Comparison of ENCODE assay signal across 13 mouse cellular contexts in the genomic region with DNA sequence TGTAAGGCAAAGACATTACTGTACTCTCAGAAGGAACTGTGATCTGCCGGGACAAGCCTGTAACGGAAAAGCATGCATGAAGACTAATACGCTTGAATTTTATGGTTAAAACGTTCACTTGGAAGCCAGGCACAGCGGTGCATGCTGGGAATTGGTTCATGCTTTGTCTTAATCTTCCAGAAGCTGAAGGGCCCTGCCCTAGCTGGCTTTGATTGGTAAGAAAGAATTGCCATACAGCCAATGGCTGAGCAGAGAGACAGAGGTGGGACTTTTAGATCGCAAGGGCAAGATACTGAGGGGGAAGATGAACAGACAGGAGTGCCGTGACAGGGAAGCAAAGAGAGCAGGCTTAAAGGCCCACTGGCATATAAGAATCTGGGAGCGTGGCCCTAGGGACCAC. TPM values are rescaled to one million over a fixed set of nuclear protein-coding genes. Genes with fewer than 3 reads are reported as not detected.
DNase-seq lines count a peak whose midpoint lies in the region; ATAC-seq and TF ChIP-seq lines count a peak whose summit lies in the region.
"Had no signal": no experiment of that assay in that cellular context is flagged by ENCODE, and none has a peak within 500 bp of the region (broad histone marks: within the 10 kb centered on the region; RNA-seq: fewer than 3 reads in every experiment).

No protein-coding gene starts in this region.

- ATAC-seq in hindbrain, embryonic 13.5 days (ENCODE audit: low FRiP score), result no peak; the same call in 1 of the 2 replicates
- no peak for ATAC-seq in hindbrain, embryonic 11.5 days (ENCODE audit: low FRiP score)
- no peak; the same call in 1 of the 2 replicates for ATAC-seq in neural tube, embryonic 13.5 days (ENCODE audit: low read depth)
- no peak for ATAC-seq in midbrain, postnatal 0 days (ENCODE audit: low FRiP score)
- ATAC-seq in monocyte, adult 5-6 weeks (replicated peaks; ENCODE audit: insufficient number of reproducible peaks, low FRiP score, low TSS enrichment, poor library complexity, severe bottlenecking), result no peak
- ATAC-seq: intestine, embryonic 15.5 days had no signal

- H3K27me3 ChIP-seq in hindbrain, embryonic 13.5 days, result no peaks in the 10 kb centered on the region
- no peaks in the 10 kb centered on the region for H3K27me3 ChIP-seq in hindbrain, embryonic 11.5 days (ENCODE audit: control insufficient read depth, insufficient read depth, low read length)
- no peaks in the 10 kb centered on the region for H3K27me3 ChIP-seq in neural tube, embryonic 13.5 days
- H3K27me3 ChIP-seq in midbrain, postnatal 0 days (ENCODE audit: insufficient read depth, low read length), result no peaks in the 10 kb centered on the region
- H3K27me3 ChIP-seq: heart, embryonic 12.5 days; intestine, embryonic 15.5 days had no signal

- no peak overlapping the region for H3K27ac ChIP-seq in hindbrain, embryonic 13.5 days
- no peak overlapping the region for H3K27ac ChIP-seq in hindbrain, embryonic 11.5 days (ENCODE audit: low read depth, low read length)
- H3K27ac ChIP-seq in neural tube, embryonic 13.5 days (replicated peaks), result no peak overlapping the region
- no peak overlapping the region for H3K27ac ChIP-seq in midbrain, postnatal 0 days (ENCODE audit: low read depth, low read length)
- H3K27ac ChIP-seq: intestine, embryonic 15.5 days had no signal

- TF ChIP-seq CTCF in midbrain, postnatal 0 days (IDR thresholded peaks at IDR 0.05), result no peak

- WGBS in hindbrain, embryonic 13.5 days, result 64% methylated on average over 8 of the region's 8 CpGs
- WGBS in hindbrain, embryonic 11.5 days, result 65% methylated on average over 8 of the region's 8 CpGs
- 55% methylated on average over 8 of the region's 8 CpGs for WGBS in neural tube, embryonic 13.5 days
- WGBS in midbrain, postnatal 0 days, result 51% methylated on average over 8 of the region's 8 CpGs

- H3K4me2 ChIP-seq in hindbrain, embryonic 13.5 days, result peak overlapping the region; percentile 17; the same call in 1 of the 2 replicates
- H3K4me2 ChIP-seq in hindbrain, embryonic 11.5 days (replicated peaks; ENCODE audit: low read depth, low read length), result no peak overlapping the region
- peak overlapping the region; percentile 34 for H3K4me2 ChIP-seq in neural tube, embryonic 13.5 days
- no peak overlapping the region for H3K4me2 ChIP-seq in midbrain, postnatal 0 days (ENCODE audit: low read depth, low read length, poor library complexity, severe bottlenecking)
- H3K4me2 ChIP-seq: heart, embryonic 12.5 days; intestine, embryonic 15.5 days had no signal

- H3K9me3 ChIP-seq in hindbrain, embryonic 13.5 days, result no peaks in the 10 kb centered on the region
- H3K9me3 ChIP-seq in hindbrain, embryonic 11.5 days (ENCODE audit: control insufficient read depth, low read length), result no peaks in the 10 kb centered on the region
- no peaks in the 10 kb centered on the region for H3K9me3 ChIP-seq in neural tube, embryonic 13.5 days
- H3K9me3 ChIP-seq in midbrain, postnatal 0 days (ENCODE audit: low read length), result no peaks in the 10 kb centered on the region
- H3K9me3 ChIP-seq: heart, embryonic 12.5 days; intestine, embryonic 15.5 days had no signal

- no peak overlapping the region for H3K4me3 ChIP-seq in hindbrain, embryonic 13.5 days
- H3K4me3 ChIP-seq in hindbrain, embryonic 11.5 days (ENCODE audit: low read depth, low read length), result no peak overlapping the region
- no peak overlapping the region for H3K4me3 ChIP-seq in neural tube, embryonic 13.5 days
- no peak overlapping the region for H3K4me3 ChIP-seq in midbrain, postnatal 0 days (ENCODE audit: low read depth, low read length)
- H3K4me3 ChIP-seq: heart, embryonic 12.5 days; intestine, embryonic 15.5 days had no signal

- peaks cover 5% of the 10 kb centered on the region; the same call in 1 of the 2 replicates for H3K4me1 ChIP-seq in hindbrain, embryonic 13.5 days (replicated peaks)
- H3K4me1 ChIP-seq in hindbrain, embryonic 11.5 days (replicated peaks; ENCODE audit: control insufficient read depth, insufficient read depth, low read length), result no peaks in the 10 kb centered on the region
- H3K4me1 ChIP-seq in neural tube, embryonic 13.5 days (replicated peaks), result no peaks in the 10 kb centered on the region
- H3K4me1 ChIP-seq in midbrain, postnatal 0 days (ENCODE audit: insufficient read depth, low read length), result no peaks in the 10 kb centered on the region
- H3K4me1 ChIP-seq: heart, embryonic 12.5 days had no signal

- DNase-seq in adrenal gland, adult 2 months, result peak; percentile 7
- no peak for DNase-seq in adrenal gland, postnatal 4 days (ENCODE audit: low spot score in 2 of 2)
- no peak for DNase-seq in hindbrain, embryonic 11.5 days (ENCODE audit: low spot score)
- DNase-seq in neural tube, embryonic 10.5 days (ENCODE audit: extremely low spot score, low spot score), result no peak
- peak; percentile 69 for DNase-seq in midbrain, postnatal 0 days (ENCODE audit: low spot score)
- DNase-seq: cerebellum, adult 11 months; liver had no signal

- no peak overlapping the region for H3K9ac ChIP-seq in hindbrain, embryonic 13.5 days
- H3K9ac ChIP-seq in hindbrain, embryonic 11.5 days (ENCODE audit: low read depth, low read length), result no peak overlapping the region
- no peak overlapping the region for H3K9ac ChIP-seq in neural tube, embryonic 13.5 days
- no peak overlapping the region for H3K9ac ChIP-seq in midbrain, postnatal 0 days (replicated peaks; ENCODE audit: low read length, poor library complexity, severe bottlenecking)
- H3K9ac ChIP-seq: heart, embryonic 12.5 days; intestine, embryonic 15.5 days had no signal

- no peaks in the 10 kb centered on the region for H3K36me3 ChIP-seq in hindbrain, embryonic 13.5 days
- H3K36me3 ChIP-seq in hindbrain, embryonic 11.5 days (ENCODE audit: control insufficient read depth, insufficient read depth, low read length), result no peaks in the 10 kb centered on the region
- H3K36me3 ChIP-seq in neural tube, embryonic 13.5 days, result no peaks in the 10 kb centered on the region
- H3K36me3 ChIP-seq in midbrain, postnatal 0 days (ENCODE audit: insufficient read depth, low read length), result no peaks in the 10 kb centered on the region
- H3K36me3 ChIP-seq: heart, embryonic 12.5 days; intestine, embryonic 15.5 days had no signal

RNA-seq across cellular contexts. Expression of a gene that starts 6.8 kb away (rescaled TPM):
- under 1 TPM; 0.03 to 0.14 TPM for total RNA-seq in adrenal gland, adult 2 months (2021)
- not detected in 2 replicates for polyA plus RNA-seq in adrenal gland, adult 2 months (2012; rRNA removed)
- total RNA-seq in adrenal gland, postnatal 4 days (2021), result not detected
- 0.65 TPM in 2 replicates for polyA plus RNA-seq in hindbrain, embryonic 13.5 days (2015; fragmentation: Nextera tagmentation; extraction: Ambion mirVana)
- 2.2 and 2.6 TPM in 2 replicates for polyA plus RNA-seq in hindbrain, embryonic 11.5 days (2014; fragmentation: Nextera tagmentation; extraction: Ambion mirVana)
- polyA plus RNA-seq in neural tube, embryonic 13.5 days (2015; fragmentation: Nextera tagmentation; extraction: Ambion mirVana), result 0.47 and 0.85 TPM in 2 replicates
- under 0.01 and 0.14 TPM in 2 replicates for total RNA-seq in midbrain, postnatal 0 days (2014; rRNA removed)
- 0.43 and 0.70 TPM in 2 replicates for polyA plus RNA-seq in midbrain, postnatal 0 days (2015; fragmentation: Nextera tagmentation; extraction: Ambion mirVana)
- total RNA-seq in monocyte, adult 5-6 weeks (2017), result 1.4 to 4.2 TPM (median 4.0 TPM) in 3 replicates
- polyA plus RNA-seq: spleen, adult 2 months had no signal

Comparison
In these comparisons a context has a peak if more than half of its experiments do, and no peak if none do; other contexts are left out.
1. DNase-seq: peak in adrenal gland, adult 2 months (single experiment) and midbrain, postnatal 0 days (single experiment); none in adrenal gland, postnatal 4 days (0 of 2), hindbrain, embryonic 11.5 days (single experiment) and neural tube, embryonic 10.5 days (single experiment).
2. H3K4me2 ChIP-seq: peak in hindbrain, embryonic 13.5 days (single experiment) and neural tube, embryonic 13.5 days (single experiment); none in hindbrain, embryonic 11.5 days (single experiment) and midbrain, postnatal 0 days (single experiment).